ENCODE assay signal across 8 mouse cellular contexts in genomic region chr11:30267892-30268647, GRCm38 (mm10). TPM values are rescaled to one million over a fixed set of nuclear protein-coding genes. Genes with fewer than 3 reads are reported as not detected.
DNase-seq lines count a peak whose midpoint lies in the region; ATAC-seq lines count a peak whose summit lies in the region.

Sptbn1 (minus strand) TSS chr11:30268175.

- H3K4me3 ChIP-seq in heart, embryonic 12.5 days, result peak within 1 kb of the TSS; percentile 92
- peak within 1 kb of the TSS; percentile 84 for H3K4me3 ChIP-seq in kidney, embryonic 16.5 days (ENCODE audit: low read length)
- peak within 1 kb of the TSS; percentile 95 for H3K4me3 ChIP-seq in limb, embryonic 15.5 days
- H3K4me3 ChIP-seq in midbrain, embryonic 16.5 days (ENCODE audit: low read depth, low read length), result peak within 1 kb of the TSS; percentile 99

- H3K4me1 ChIP-seq in heart, embryonic 12.5 days (replicated peaks), result peaks cover 24% of the 10 kb centered on the region
- H3K4me1 ChIP-seq in kidney, embryonic 16.5 days (ENCODE audit: insufficient read depth, low read length), result peaks cover 21% of the 10 kb centered on the region
- peaks cover 28% of the 10 kb centered on the region for H3K4me1 ChIP-seq in limb, embryonic 15.5 days
- peaks cover 34% of the 10 kb centered on the region for H3K4me1 ChIP-seq in midbrain, embryonic 16.5 days (ENCODE audit: control insufficient read depth, insufficient read depth, low read length)

- H3K4me2 ChIP-seq in heart, embryonic 12.5 days, result peak within 1 kb of the TSS; percentile 77
- peak within 1 kb of the TSS; percentile 65 for H3K4me2 ChIP-seq in kidney, embryonic 16.5 days (replicated peaks; ENCODE audit: low read depth, low read length)
- peak within 1 kb of the TSS; percentile 80 for H3K4me2 ChIP-seq in limb, embryonic 15.5 days
- peak within 1 kb of the TSS; percentile 66 for H3K4me2 ChIP-seq in midbrain, embryonic 16.5 days (ENCODE audit: low read length)

- WGBS in heart, embryonic 12.5 days, result 0% methylated on average over 39 of the region's 81 CpGs
- WGBS in kidney, embryonic 16.5 days, result under 1% methylated on average over 50 of the region's 81 CpGs
- WGBS in limb, embryonic 15.5 days, result 0% methylated on average over 40 of the region's 81 CpGs
- 0% methylated on average over 31 of the region's 81 CpGs for WGBS in midbrain, embryonic 16.5 days

- peak within 1 kb of the TSS; percentile 97 for H3K27ac ChIP-seq in heart, embryonic 12.5 days (ENCODE audit: poor library complexity, severe bottlenecking)
- H3K27ac ChIP-seq in kidney, embryonic 16.5 days (ENCODE audit: low read length), result peak within 1 kb of the TSS; percentile 95
- peak within 1 kb of the TSS; percentile 96 for H3K27ac ChIP-seq in limb, embryonic 15.5 days
- peak within 1 kb of the TSS; percentile 95 for H3K27ac ChIP-seq in midbrain, embryonic 16.5 days (ENCODE audit: low read length)

- H3K36me3 ChIP-seq in heart, embryonic 12.5 days, result no peaks in the 10 kb centered on the region
- H3K36me3 ChIP-seq in kidney, embryonic 16.5 days (ENCODE audit: insufficient read depth, low read length), result no peaks in the 10 kb centered on the region
- no peaks in the 10 kb centered on the region for H3K36me3 ChIP-seq in limb, embryonic 15.5 days
- no peaks in the 10 kb centered on the region for H3K36me3 ChIP-seq in midbrain, embryonic 16.5 days (ENCODE audit: control insufficient read depth, insufficient read depth, low read length)

- no peaks in the 10 kb centered on the region for H3K27me3 ChIP-seq in heart, embryonic 12.5 days (replicated peaks)
- no peaks in the 10 kb centered on the region for H3K27me3 ChIP-seq in kidney, embryonic 16.5 days (ENCODE audit: insufficient read depth, low read length)
- no peaks in the 10 kb centered on the region for H3K27me3 ChIP-seq in limb, embryonic 15.5 days
- H3K27me3 ChIP-seq in midbrain, embryonic 16.5 days (ENCODE audit: control insufficient read depth, insufficient read depth, low read depth, low read length), result no peaks in the 10 kb centered on the region

- peak; percentile 54 for DNase-seq in CD4-positive helper T cell, adult 2 months (ENCODE audit: low read depth, low spot score)
- DNase-seq in brain, adult 2 months (ENCODE audit: low read depth, low spot score), result peak; percentile 95
- peak; percentile 35 to 65 for DNase-seq in spleen, postnatal 4 days (ENCODE audit: low spot score in 2 of 2)

- ATAC-seq in erythroid progenitor cell, adult 5-6 weeks (replicated peaks; ENCODE audit: low FRiP score, poor library complexity, severe bottlenecking), result no peak
- peak; percentile 93 for ATAC-seq in heart, embryonic 12.5 days (ENCODE audit: insufficient number of reproducible peaks, low FRiP score)
- ATAC-seq in kidney, embryonic 16.5 days (ENCODE audit: low FRiP score, low TSS enrichment), result peak; percentile 98
- peak; percentile 94 for ATAC-seq in limb, embryonic 15.5 days (ENCODE audit: insufficient number of reproducible peaks, low FRiP score, low TSS enrichment, low read depth)
- ATAC-seq in midbrain, embryonic 16.5 days, result peak; percentile 96

- no peaks in the 10 kb centered on the region for H3K9me3 ChIP-seq in heart, embryonic 12.5 days (replicated peaks)
- no peaks in the 10 kb centered on the region for H3K9me3 ChIP-seq in kidney, embryonic 16.5 days (ENCODE audit: low read length)
- H3K9me3 ChIP-seq in limb, embryonic 15.5 days, result no peaks in the 10 kb centered on the region
- H3K9me3 ChIP-seq in midbrain, embryonic 16.5 days (replicated peaks; ENCODE audit: control insufficient read depth, low read length, poor library complexity, severe bottlenecking), result no peaks in the 10 kb centered on the region

- H3K9ac ChIP-seq in heart, embryonic 12.5 days, result peak within 1 kb of the TSS; percentile 99
- H3K9ac ChIP-seq in kidney, embryonic 16.5 days (replicated peaks; ENCODE audit: low read length), result peak within 1 kb of the TSS; percentile 92
- peak within 1 kb of the TSS; percentile 93 for H3K9ac ChIP-seq in limb, embryonic 15.5 days
- peak within 1 kb of the TSS; percentile 99 for H3K9ac ChIP-seq in midbrain, embryonic 16.5 days (ENCODE audit: low read depth, low read length)

RNA-seq across cellular contexts. Expression of gene Sptbn1, which starts in this region (rescaled TPM):
- 16.6 and 23.5 TPM in 2 replicates for total RNA-seq in erythroid progenitor cell, adult 5-6 weeks (2015; ENCODE audit: low replicate concordance)
- 13.2 and 14.6 TPM in 2 replicates for total RNA-seq in erythroid progenitor cell, adult 5-6 weeks (2017; ENCODE audit: low replicate concordance)
- polyA plus RNA-seq in heart, embryonic 12.5 days (2016; fragmentation: Nextera tagmentation; extraction: Ambion mirVana), result 188 and 194 TPM in 2 replicates
- 119 and 135 TPM in 2 replicates for polyA plus RNA-seq in kidney, embryonic 16.5 days (2015; fragmentation: Nextera tagmentation; extraction: Ambion mirVana)
- 102 and 110 TPM in 2 replicates for polyA plus RNA-seq in limb, embryonic 15.5 days (2015; fragmentation: Nextera tagmentation; extraction: Ambion mirVana)
- polyA plus RNA-seq in midbrain, embryonic 16.5 days (2015; fragmentation: Nextera tagmentation; extraction: Ambion mirVana), result 185 TPM in 2 replicates
